7 mouse cellular contexts compared by ENCODE assay signal in genomic region chr1:159036371-159036770, GRCm38 (mm10).
"Had no signal": no experiment of that assay in that cellular context is flagged by ENCODE, and none has a peak within 500 bp of the region (broad histone marks: within the 10 kb centered on the region; RNA-seq: fewer than 3 reads in every experiment).

No protein-coding gene starts in this region.

- DNase-seq: kidney, adult 9 months; kidney, postnatal 14 days; kidney, postnatal 4 days; left cerebral cortex, postnatal 4 days; liver, postnatal 0 days; lung, embryonic 14.5 days; thymus, postnatal 25 days had no signal
